Mouse (Mus musculus): ENCODE measurements around the gene Wdr48.

Wdr48 gene

GRCm38 (mm10) chr9:119925729-119926128 lies 31.1 kb downstream of the Wdr48 start:
- no peak for DNase-seq

- no peak for DNase-seq
Observed at GRCm38 (mm10) chr9:119926497-119926896, 31.8 kb downstream of the Wdr48 start.

GRCm38 (mm10) chr9:119932358-119932757 lies 37.7 kb downstream of the Wdr48 start:
- DNase-seq = no peak

GRCm38 (mm10) chr9:119933675-119934074 lies 39.0 kb downstream of the Wdr48 start:
- no peak for DNase-seq

GRCm38 (mm10) chr9:119937005-119937773 lies 42.5 kb downstream of the Wdr48 start, which contains the start of the genes Gorasp1 and Ttc21a:
TSS of gene Gorasp1 (minus strand) at chr9:119937565.
TSS of gene Ttc21a (plus strand) at chr9:119937606.
- DNase-seq = peak; percentile 89

- no peak for DNase-seq
Observed at GRCm38 (mm10) chr9:119938496-119938895, 43.8 kb downstream of the Wdr48 start.

- DNase-seq = no peak
Observed at GRCm38 (mm10) chr9:119939646-119940045, 45.0 kb downstream of the Wdr48 start.

- no peak for DNase-seq
Observed at GRCm38 (mm10) chr9:119941407-119941806, 46.7 kb downstream of the Wdr48 start.

- no peak for DNase-seq
Observed at GRCm38 (mm10) chr9:119941861-119942260, 47.2 kb downstream of the Wdr48 start.

- no peak for DNase-seq
Observed at GRCm38 (mm10) chr9:119943326-119943725, 48.6 kb downstream of the Wdr48 start.

- DNase-seq = no peak
Observed at GRCm38 (mm10) chr9:119945173-119945900, 50.7 kb downstream of the Wdr48 start.

- DNase-seq = no peak
Observed at GRCm38 (mm10) chr9:119948804-119949203, 54.1 kb downstream of the Wdr48 start.

- DNase-seq = no peak
Observed at GRCm38 (mm10) chr9:119950434-119950833, 55.8 kb downstream of the Wdr48 start.

- DNase-seq = no peak
Observed at GRCm38 (mm10) chr9:119951388-119951787, 56.7 kb downstream of the Wdr48 start.

GRCm38 (mm10) chr9:119958835-119959234 lies 64.2 kb downstream of the Wdr48 start:
- DNase-seq = no peak

- DNase-seq = no peak
Observed at GRCm38 (mm10) chr9:119962216-119962615, 67.5 kb downstream of the Wdr48 start.

- peak; percentile 44 for DNase-seq
Observed at GRCm38 (mm10) chr9:119962987-119963667, 68.4 kb downstream of the Wdr48 start.

GRCm38 (mm10) chr9:119964206-119964605 lies 69.5 kb downstream of the Wdr48 start:
- DNase-seq = no peak

- no peak for DNase-seq
Observed at GRCm38 (mm10) chr9:119965186-119965585, 70.5 kb downstream of the Wdr48 start.

- no peak for DNase-seq
Observed at GRCm38 (mm10) chr9:119966221-119966910, 71.7 kb downstream of the Wdr48 start.

- DNase-seq = no peak
Observed at GRCm38 (mm10) chr9:119969811-119970210, 75.1 kb downstream of the Wdr48 start.

- peak; percentile 72 for DNase-seq
Observed at GRCm38 (mm10) chr9:119970221-119970620, 75.5 kb downstream of the Wdr48 start.

All from cerebellum, adult 8-10 months (tissue).